In genomic region chr5:125968151-125968550, GRCm38 (mm10) we compare ENCODE assay signal across 15 mouse cellular contexts.
DNase-seq lines count a peak whose midpoint lies in the region.
"Had no signal": no experiment of that assay in that cellular context is flagged by ENCODE, and none has a peak within 500 bp of the region (broad histone marks: within the 10 kb centered on the region; RNA-seq: fewer than 3 reads in every experiment).

No protein-coding gene starts in this region.

- DNase-seq in cerebellum, postnatal 10 days: peak; percentile 20 to 32
- no peak for DNase-seq in cerebellum, adult 8-10 months
- peak; percentile 17 for DNase-seq in layer of hippocampus, adult 11-12 months (ENCODE audit: low spot score)
- DNase-seq in layer of hippocampus, postnatal 36 days: no peak
- peak; percentile 10 to 21 for DNase-seq in layer of hippocampus, adult 8-10 months (ENCODE audit: low spot score in 2 of 2)
- DNase-seq in layer of hippocampus, postnatal 25 days (ENCODE audit: extremely low spot score in 1 of 2, low spot score in 1 of 2): no peak
- DNase-seq in frontal cortex, postnatal 14 days (ENCODE audit: low spot score in 2 of 2): no peak
- DNase-seq: adrenal gland, adult 8-10 months; adrenal gland, postnatal 25 days; cerebellum, adult 18-20 months; cerebellum, adult 9-11 months; cerebellum, postnatal 36 days; embryo, embryonic 11 days; forebrain, postnatal 0 days; gastrocnemius, postnatal 25 days had no signal

Comparison
In these comparisons a context has a peak if more than half of its experiments do, and no peak if none do; other contexts are left out.
1. DNase-seq: peak in cerebellum, postnatal 10 days (2 of 2), layer of hippocampus, adult 11-12 months (single experiment) and layer of hippocampus, adult 8-10 months (2 of 2); none in cerebellum, adult 8-10 months (single experiment), layer of hippocampus, postnatal 36 days (0 of 2), layer of hippocampus, postnatal 25 days (0 of 2) and frontal cortex, postnatal 14 days (0 of 2).